Mouse (Mus musculus) ZHBTc4 (cell line): ENCODE data around the gene Rcc2.

Experiments used
- DNase-seq: peaks from one replicate; pipeline ENCODE4 v3.0.0-alpha.2; 2011; ENCODE audit warnings: low read depth, low spot score

Gene Rcc2

GRCm38 (mm10) chr4:140753366-140753765, 53.0 kb downstream of the Rcc2 start:
- DNase-seq, result no peak

GRCm38 (mm10) chr4:140755811-140756210, 55.5 kb downstream of the Rcc2 start:
- no peak for DNase-seq

- DNase-seq, result no peak
These were observed 61.3 kb downstream of the Rcc2 start for GRCm38 (mm10) chr4:140761601-140762000.

DNA sequence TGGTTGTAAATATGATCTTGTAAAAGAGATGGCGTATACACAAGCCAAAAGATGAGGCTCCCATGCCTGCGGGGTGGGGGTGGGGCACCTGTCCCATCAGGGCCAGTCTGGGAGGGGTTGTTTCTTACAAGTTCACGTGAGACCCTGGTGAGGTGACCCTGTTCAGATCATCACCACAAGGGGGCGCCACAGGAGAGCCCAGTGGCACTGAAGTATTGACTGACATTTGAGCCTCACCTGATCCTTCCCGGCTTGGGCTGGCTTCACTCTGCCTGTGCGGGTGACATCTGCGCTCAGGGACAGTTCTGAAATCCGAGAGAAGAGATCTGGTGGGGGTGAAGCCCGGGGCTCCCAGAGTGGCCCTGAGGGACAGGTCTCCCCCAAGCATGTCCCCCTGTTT, 62.8 kb downstream of the Rcc2 start:
- peak; percentile 90 for DNase-seq

GRCm38 (mm10) chr4:140765936-140766335, 65.6 kb downstream of the Rcc2 start:
- DNase-seq, result no peak

- DNase-seq, result peak; percentile 66
These were observed 68.6 kb downstream of the Rcc2 start for GRCm38 (mm10) chr4:140768973-140769372.

DNA sequence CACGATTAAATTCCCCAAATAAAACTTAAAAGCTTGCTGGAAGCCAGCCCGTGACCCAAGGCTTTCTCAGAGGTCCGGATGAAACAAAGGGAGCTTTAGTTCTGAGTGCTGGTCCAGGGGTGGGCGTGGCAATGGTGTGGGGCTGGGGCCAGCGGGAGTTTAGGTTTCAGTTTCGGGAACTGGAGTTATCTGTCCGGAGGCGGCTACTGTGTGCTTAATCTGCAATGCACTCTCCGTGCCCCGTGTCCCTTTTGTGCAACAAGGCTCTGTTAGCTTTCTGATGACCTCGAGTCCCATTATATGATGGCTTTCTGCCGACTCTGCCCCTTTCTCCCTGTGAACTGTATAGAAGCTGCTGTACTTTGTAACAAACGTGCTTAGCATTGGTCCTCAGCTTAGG, 70.1 kb downstream of the Rcc2 start:
- DNase-seq, result peak; percentile 51

DNA sequence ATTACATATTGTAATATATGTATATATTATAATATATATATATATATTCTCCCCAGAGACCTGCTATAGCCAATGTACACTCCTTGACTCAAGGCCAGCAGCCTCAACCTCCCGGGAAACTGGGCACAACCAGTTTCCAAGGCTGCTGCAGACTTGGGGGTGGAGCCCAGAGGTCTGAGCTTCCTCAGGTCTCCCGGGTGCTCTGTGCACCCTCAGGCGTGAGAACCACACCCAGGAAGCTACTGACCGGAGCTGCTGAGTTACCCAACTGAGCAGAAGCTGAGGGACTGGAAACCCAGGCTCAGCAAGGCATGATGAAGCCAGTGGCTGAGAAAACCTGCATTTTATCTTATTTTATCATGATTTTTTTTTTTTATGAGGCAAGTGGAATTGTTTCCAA, 70.8 kb downstream of the Rcc2 start:
- peak; percentile 66 for DNase-seq
